Mouse (Mus musculus) ES-E14 (cell line): ENCODE results near the gene Serpinb3c. TPM values are rescaled to one million over a fixed set of nuclear protein-coding genes. Genes with fewer than 3 reads are reported as not detected.
"Not testable (repeated sequence)": the region's sequence is repeated elsewhere in the genome, so short reads cannot be mapped to it uniquely, and the experiment has no call there.

Experiments used
- DNase-seq: peaks from one replicate; pipeline ENCODE4 v3.0.0-alpha.2; 2013; ENCODE audit warnings: low read depth, low spot score
- H3K27ac ChIP-seq: 2 replicates; pipeline ENCODE4 v1.5.1; 2012; ENCODE audit warnings: low read depth, mild to moderate bottlenecking, low read length, moderate library complexity, mixed read lengths; ENCODE audit not compliant: poor library complexity, insufficient read depth, severe bottlenecking
- H3K36me3 ChIP-seq: 2 replicates; pipeline ENCODE4 v1.6.1; 2012; ENCODE audit warnings: mild to moderate bottlenecking, low read length, moderate library complexity, mixed read lengths; ENCODE audit not compliant: control insufficient read depth, poor library complexity, insufficient read depth, severe bottlenecking
- H3K4me1 ChIP-seq, 2 experiments: fragments of 150-350 bp in 1 of 2; sonication (generic) in 1 of 2; 2 replicates each; pipeline ENCODE4 v1.6.1; 2012; ENCODE audit warnings: low read length in 2 of 2, mild to moderate bottlenecking in 1 of 2, mixed read lengths in 1 of 2; ENCODE audit not compliant: control insufficient read depth in 2 of 2, insufficient read depth in 2 of 2, poor library complexity in 1 of 2
- H3K4me3 ChIP-seq, 2 experiments: fragments of 150-350 bp in 1 of 2; sonication (generic) in 1 of 2; 2 replicates each; pipeline ENCODE4 v1.5.1; 2012; ENCODE audit warnings: low read length in 2 of 2, low read depth in 1 of 2, mild to moderate bottlenecking in 1 of 2, mixed read lengths in 1 of 2; ENCODE audit not compliant: insufficient read depth in 1 of 2, poor library complexity in 1 of 2, severe bottlenecking in 1 of 2
- H3K9ac ChIP-seq: 2 replicates; pipeline ENCODE4 v1.6.1; 2012; ENCODE audit warnings: low read depth, mild to moderate bottlenecking, low read length, mixed read lengths; ENCODE audit not compliant: poor library complexity, insufficient read depth, severe bottlenecking
- H3K9me3 ChIP-seq: fragments of 150-350 bp; sonication (generic); 2 replicates; pipeline ENCODE4 v1.6.1; 2012; ENCODE audit warnings: low read depth, mild to moderate bottlenecking, low read length; ENCODE audit not compliant: control insufficient read depth, insufficient read depth
- in situ Hi-C, 2 experiments: fragments of 600-800 bp; cut with MboI; formaldehyde crosslinking; loops; one replicate each; pipeline ENCODE4 v1.15.1; 2025; ENCODE audit warnings: low sequenced_read_pairs in 2 of 2, inconsistent platforms in 1 of 2; ENCODE audit not compliant: unreplicated experiment in 2 of 2
- total RNA-seq: library from RNA; depleted of rRNA; stranded (reverse); fragments of 300-350 nt; gene quantifications from 2 replicates; pipeline ENCODE4 v1.2.3, GENCODE M21; 2012; rRNA removed

Serpinb3c gene
- total RNA-seq = not detected in 2 replicates

- H3K4me3 ChIP-seq, H3K9me3 ChIP-seq, H3K4me1 ChIP-seq, in situ Hi-C loops, H3K9ac ChIP-seq, H3K36me3 ChIP-seq, DNase-seq, H3K27ac ChIP-seq: not testable (repeated sequence)
Measured at GRCm38 (mm10) chr1:107278261-107278660, at the start of gene Serpinb3c, which contains the start of gene Serpinb3b. Serpinb3c (minus strand) TSS chr1:107278371. Serpinb3b (minus strand) TSS chr1:107278361.

- H3K27ac ChIP-seq, H3K4me3 ChIP-seq, H3K4me1 ChIP-seq, H3K9me3 ChIP-seq, H3K9ac ChIP-seq, DNase-seq, H3K36me3 ChIP-seq: not testable (repeated sequence)
- in situ Hi-C loops = loop anchor here in 1 of 2 experiments (25.0 kb wide), 1 partner anchor 244 kb away; no protein-coding TSS in a partner anchor
Measured at GRCm38 (mm10) chr1:107243170-107243569, 35.0 kb downstream of the Serpinb3c start.

Other genes with a start within 250 kb of the Serpinb3c start
- not detected in 2 replicates for gene Serpinb3a, start 226.1 kb downstream of the Serpinb3c start, total RNA-seq
- not detected in 2 replicates for gene Serpinb3d, start 194.9 kb downstream of the Serpinb3c start, total RNA-seq
- not detected in 2 replicates for gene Serpinb3b, start within 50 bp of the Serpinb3c start, total RNA-seq
- not detected in 2 replicates for gene Serpinb11, start 82.8 kb upstream of the Serpinb3c start, total RNA-seq
- gene Serpinb7, start 121.3 kb upstream of the Serpinb3c start, total RNA-seq = not detected in 2 replicates
- gene Serpinb2, start 233.1 kb upstream of the Serpinb3c start, total RNA-seq = 0.85 TPM in 1 of 2 replicates, not detected in the other